Mouse (Mus musculus) brain, embryonic 14.5 days (tissue): ENCODE measurements at regions not wholly inside any gene's neighbourhood (a gene's known extent, or its start where the extent isn't known, plus 50 kb on each side); places are given as distances from the start of the nearest gene placed in this dataset.

Experiments
- DNase-seq: peaks from one replicate; pipeline ENCODE4 v3.0.0-alpha.2; 2011; ENCODE audit warnings: low read depth
- CTCF ChIP-seq: fragments of 200-500 bp; IDR thresholded peaks from 2 replicates; pipeline ENCODE4 v1.5.1; 2012; ENCODE audit warnings: inconsistent platforms, mild to moderate bottlenecking, moderate library complexity, borderline replicate concordance; ENCODE audit not compliant: insufficient read depth, insufficient read length; ENCODE audit errors: extremely low read depth
- POLR2A ChIP-seq: fragments of 200-500 bp; IDR thresholded peaks from 2 replicates; pipeline ENCODE4 v1.6.1; 2012; ENCODE audit warnings: mild to moderate bottlenecking, inconsistent platforms, borderline replicate concordance; ENCODE audit not compliant: poor library complexity, insufficient read depth, insufficient read length, severe bottlenecking; ENCODE audit errors: extremely low read depth

GRCm38 (mm10) chr8:79452101-79452500 lies 52.8 kb upstream of the Smad1 start:
- DNase-seq, result peak; percentile 13
- TF ChIP-seq CTCF (no peak), POLR2A (no peak)

GRCm38 (mm10) chr8:79449453-79449852 lies 50.1 kb upstream of the Smad1 start:
- DNase-seq, result no peak
- TF ChIP-seq POLR2A, result no peak
- no peak for TF ChIP-seq CTCF
